Mouse (Mus musculus) kidney, embryonic 16.5 days (tissue): ENCODE measurements at regions not wholly inside any gene's neighbourhood (a gene's known extent, or its start where the extent isn't known, plus 50 kb on each side); places are given as distances from the start of the nearest gene placed in this dataset.
"Not testable (repeated sequence)": the region's sequence is repeated elsewhere in the genome, so short reads cannot be mapped to it uniquely, and the experiment has no call there.

ENCODE experiments used
- ATAC-seq: fragments of 200-750 bp; cut with Nextera tagmentation; 2 replicates; pipeline ENCODE4 v1.8.0; 2017; ENCODE audit warnings: moderate TSS enrichment; ENCODE audit not compliant: low FRiP score, low TSS enrichment
- H3K27ac ChIP-seq: fragments of 300-500 bp; sonication (generic); 2 replicates; pipeline ENCODE4 v1.5.1; 2014; ENCODE audit warnings: low read length
- H3K27me3 ChIP-seq: fragments of 300-500 bp; sonication (generic); 2 replicates; pipeline ENCODE4 v1.6.1; 2014; ENCODE audit warnings: low read length, control low read depth, mixed read lengths; ENCODE audit not compliant: insufficient read depth
- H3K36me3 ChIP-seq: fragments of 300-500 bp; sonication (generic); 2 replicates; pipeline ENCODE4 v1.6.1; 2014; ENCODE audit warnings: low read length, control low read depth, mixed read lengths; ENCODE audit not compliant: insufficient read depth
- H3K4me1 ChIP-seq: fragments of 300-500 bp; sonication (generic); 2 replicates; pipeline ENCODE4 v1.6.1; 2014; ENCODE audit warnings: low read length, control low read depth, mixed read lengths; ENCODE audit not compliant: insufficient read depth
- H3K4me2 ChIP-seq: fragments of 300-500 bp; sonication (generic); replicated peaks from 2 replicates; pipeline ENCODE4 v1.6.1; 2014; ENCODE audit warnings: low read depth, low read length
- H3K4me3 ChIP-seq: fragments of 300-500 bp; sonication (generic); 2 replicates; pipeline ENCODE4 v1.5.1; 2014; ENCODE audit warnings: mild to moderate bottlenecking, low read length
- H3K9ac ChIP-seq: fragments of 300-500 bp; sonication (generic); replicated peaks from 2 replicates; pipeline ENCODE4 v1.6.1; 2014; ENCODE audit warnings: low read length
- H3K9me3 ChIP-seq: fragments of 300-500 bp; sonication (generic); 2 replicates; pipeline ENCODE4 v1.6.1; 2016; ENCODE audit warnings: low read length, control low read depth
- WGBS: fragments of 180-500 bp; shearing (Covaris S2); extraction: QIAGEN DNeasy Blood & Tissue Kit; methylation state at CpG from one replicate; pipeline ENCODE4 v1.1.7; 2014; 5-methylcytosine and 5-hydroxymethylcytosine counted together

DNA sequence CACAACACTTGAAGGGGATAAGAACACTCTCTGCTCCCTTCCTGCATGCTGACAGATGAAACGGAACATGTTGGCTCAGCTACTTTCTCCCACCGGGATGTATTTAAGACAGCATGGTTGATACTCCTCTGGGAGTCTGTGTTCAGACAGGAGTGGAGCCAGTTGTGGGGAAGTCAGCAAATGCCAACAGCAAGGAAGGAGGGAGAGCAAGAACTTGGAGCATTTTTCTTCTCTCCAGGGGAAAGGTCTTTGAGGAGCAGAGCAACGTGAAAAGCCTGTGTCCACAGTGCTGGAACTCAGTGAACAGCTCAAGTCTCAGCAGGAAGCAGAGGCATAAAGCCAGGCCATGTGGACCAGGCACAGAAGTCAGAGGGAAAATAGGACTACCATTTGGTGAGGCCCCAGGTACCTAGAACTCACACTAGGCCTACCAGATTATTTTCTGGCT is 188.8 kb upstream of the Dmac1 start:
- Histone ChIP-seq H3K9ac (no peak overlapping the region), H3K4me1 (no peaks in the 10 kb centered on the region), H3K27ac (no peak overlapping the region), H3K36me3 (no peaks in the 10 kb centered on the region), H3K9me3 (no peaks in the 10 kb centered on the region), H3K4me3 (no peak overlapping the region), H3K27me3 (no peaks in the 10 kb centered on the region), H3K4me2 (no peak overlapping the region)
- 54% methylated on average over 3 of the region's 3 CpGs for WGBS
- no peak for ATAC-seq

GRCm38 (mm10) chr4:75463579-75463978 is 185.5 kb upstream of the Dmac1 start:
- no peaks in the 10 kb centered on the region for H3K27me3 ChIP-seq
- no peaks in the 10 kb centered on the region for H3K4me1 ChIP-seq
- H3K27ac ChIP-seq, result no peak overlapping the region
- no peak overlapping the region for H3K9ac ChIP-seq
- no peak overlapping the region for H3K4me2 ChIP-seq
- ATAC-seq, result no peak
- H3K9me3 ChIP-seq, result no peaks in the 10 kb centered on the region
- no peak overlapping the region for H3K4me3 ChIP-seq
- WGBS, result 86% methylated on average over 5 of the region's 5 CpGs
- H3K36me3 ChIP-seq, result no peaks in the 10 kb centered on the region

- ATAC-seq, result no peak
- Histone ChIP-seq H3K27me3 (no peaks in the 10 kb centered on the region), H3K4me1 (no peaks in the 10 kb centered on the region), H3K36me3 (no peaks in the 10 kb centered on the region), H3K9me3 (peaks cover 4% of the 10 kb centered on the region; the same call in 1 of the 2 replicates), H3K4me2 (no peak overlapping the region), H3K27ac (no peak overlapping the region), H3K4me3 (no peak overlapping the region), H3K9ac (no peak overlapping the region)
- WGBS, result 70% methylated on average over 4 of the region's 4 CpGs
These were observed 171.4 kb upstream of the Dmac1 start for GRCm38 (mm10) chr4:75449478-75449877.

DNA sequence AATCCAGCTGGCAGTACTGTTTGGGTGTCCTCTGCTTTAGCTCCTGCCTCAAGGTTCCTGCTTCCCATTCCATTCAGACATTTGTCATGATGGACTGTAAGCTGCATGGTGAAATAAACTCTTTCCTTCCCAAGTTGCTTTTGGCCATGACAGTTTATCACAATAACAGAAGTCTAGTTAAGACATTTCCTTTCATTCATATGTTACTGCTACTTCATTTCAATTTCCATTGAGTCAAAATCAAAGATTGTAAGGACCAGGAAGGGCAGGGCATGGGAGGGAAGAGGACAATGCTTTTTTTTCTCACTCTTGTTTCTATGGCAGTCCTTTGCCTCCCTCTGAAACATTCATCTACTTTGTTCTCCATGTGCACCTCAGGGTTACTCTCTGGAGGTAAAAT is 145.2 kb upstream of the Dmac1 start:
- no peak overlapping the region for H3K4me2 ChIP-seq
- H3K36me3 ChIP-seq, result no peaks in the 10 kb centered on the region
- ATAC-seq, result no peak
- H3K27me3 ChIP-seq, result no peaks in the 10 kb centered on the region
- no peak overlapping the region for H3K4me3 ChIP-seq
- no peak overlapping the region for H3K9ac ChIP-seq
- no peaks in the 10 kb centered on the region for H3K9me3 ChIP-seq
- no peak overlapping the region for H3K27ac ChIP-seq
- no peaks in the 10 kb centered on the region for H3K4me1 ChIP-seq

DNA sequence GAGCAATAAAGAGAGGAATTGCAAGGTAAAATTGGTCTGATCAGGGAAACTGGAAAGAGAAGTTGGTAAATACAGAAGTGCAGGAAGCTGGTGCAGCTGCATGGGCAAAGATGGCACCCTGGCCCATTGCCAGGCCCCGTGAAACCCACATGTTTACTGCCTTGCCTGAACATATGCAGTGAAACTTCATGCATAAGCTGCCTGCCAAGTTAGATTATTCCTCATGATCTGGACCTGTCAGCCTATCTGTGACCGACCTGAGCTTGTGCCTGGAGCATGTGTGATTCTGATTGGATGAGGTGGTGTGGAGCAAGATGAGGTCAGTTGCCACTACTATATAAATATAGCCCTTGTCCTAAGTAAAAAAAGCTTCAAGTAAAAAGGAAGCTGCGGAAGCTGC is 122.6 kb upstream of the Dmac1 start:
- not testable (repeated sequence) for H3K36me3 ChIP-seq, H3K27ac ChIP-seq, H3K9ac ChIP-seq, H3K27me3 ChIP-seq, H3K9me3 ChIP-seq, ATAC-seq, H3K4me3 ChIP-seq, H3K4me2 ChIP-seq, H3K4me1 ChIP-seq
- 90% methylated on average over 3 of the region's 3 CpGs for WGBS

GRCm38 (mm10) chr4:75394992-75395391 is 116.9 kb upstream of the Dmac1 start:
- no peaks in the 10 kb centered on the region for H3K4me1 ChIP-seq
- no peak overlapping the region for H3K4me3 ChIP-seq
- no peak overlapping the region for H3K4me2 ChIP-seq
- no peaks in the 10 kb centered on the region for H3K36me3 ChIP-seq
- no peak overlapping the region for H3K27ac ChIP-seq
- ATAC-seq, result no peak
- H3K9me3 ChIP-seq, result no peaks in the 10 kb centered on the region
- H3K9ac ChIP-seq, result no peak overlapping the region
- H3K27me3 ChIP-seq, result no peaks in the 10 kb centered on the region

DNA sequence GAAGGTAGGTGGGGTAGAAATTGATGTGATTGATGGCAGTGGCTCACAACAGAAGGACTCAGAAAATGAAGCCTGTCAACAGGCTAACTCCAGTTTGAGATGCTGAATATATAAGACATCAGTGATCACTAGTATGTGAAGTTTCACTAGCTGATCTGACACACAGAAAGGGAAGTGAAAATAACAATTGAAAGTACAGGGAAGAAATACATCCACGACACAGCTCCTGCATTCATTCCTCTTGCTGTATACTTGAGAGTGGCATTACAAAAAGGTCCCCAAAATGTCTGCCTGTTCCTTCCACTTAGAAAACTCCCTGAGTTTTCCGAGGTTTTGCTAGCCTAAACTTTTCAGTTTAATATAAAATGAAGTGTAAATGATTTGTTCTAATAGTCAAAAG is 116.2 kb upstream of the Dmac1 start:
- Histone ChIP-seq H3K27me3 (no peaks in the 10 kb centered on the region), H3K4me2 (no peak overlapping the region), H3K27ac (no peak overlapping the region), H3K9ac (no peak overlapping the region), H3K9me3 (no peaks in the 10 kb centered on the region), H3K4me3 (no peak overlapping the region), H3K4me1 (no peaks in the 10 kb centered on the region), H3K36me3 (no peaks in the 10 kb centered on the region)
- no peak for ATAC-seq
- WGBS, result 75% methylated on average over 2 of the region's 2 CpGs

- Histone ChIP-seq H3K27ac (no peak overlapping the region), H3K4me2 (no peak overlapping the region), H3K36me3 (no peaks in the 10 kb centered on the region), H3K4me3 (no peak overlapping the region), H3K4me1 (no peaks in the 10 kb centered on the region), H3K9me3 (no peaks in the 10 kb centered on the region), H3K27me3 (no peaks in the 10 kb centered on the region), H3K9ac (no peak overlapping the region)
- no peak for ATAC-seq
- 64% methylated on average over 3 of the region's 3 CpGs for WGBS
These were observed 108.3 kb upstream of the Dmac1 start for GRCm38 (mm10) chr4:75386271-75386938.

DNA sequence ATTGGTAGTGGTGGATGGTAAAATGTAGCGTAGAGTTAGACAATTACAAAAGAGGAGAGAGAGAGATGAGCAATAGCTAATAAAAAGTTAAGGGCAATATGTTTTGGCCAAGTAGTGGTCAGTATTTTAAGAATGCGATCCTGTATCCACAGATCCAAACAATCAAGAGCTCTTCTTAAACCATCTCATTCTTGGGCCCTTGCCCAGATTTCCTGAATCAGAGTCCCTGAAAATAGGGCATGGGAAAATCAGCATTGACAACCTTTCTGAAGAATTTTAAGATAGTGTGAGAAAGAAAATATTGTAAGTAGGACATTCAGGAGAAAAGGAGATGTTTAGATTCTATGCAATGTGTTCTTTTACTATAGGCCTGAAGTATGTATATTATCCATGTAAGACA is 81.4 kb upstream of the Dmac1 start:
- Histone ChIP-seq H3K9ac (no peak overlapping the region), H3K4me1 (no peaks in the 10 kb centered on the region), H3K27me3 (no peaks in the 10 kb centered on the region), H3K9me3 (no peaks in the 10 kb centered on the region), H3K4me2 (no peak overlapping the region), H3K27ac (no peak overlapping the region), H3K36me3 (no peaks in the 10 kb centered on the region), H3K4me3 (no peak overlapping the region)
- ATAC-seq, result no peak
- WGBS, result 89% methylated on average over 2 of the region's 2 CpGs

DNA sequence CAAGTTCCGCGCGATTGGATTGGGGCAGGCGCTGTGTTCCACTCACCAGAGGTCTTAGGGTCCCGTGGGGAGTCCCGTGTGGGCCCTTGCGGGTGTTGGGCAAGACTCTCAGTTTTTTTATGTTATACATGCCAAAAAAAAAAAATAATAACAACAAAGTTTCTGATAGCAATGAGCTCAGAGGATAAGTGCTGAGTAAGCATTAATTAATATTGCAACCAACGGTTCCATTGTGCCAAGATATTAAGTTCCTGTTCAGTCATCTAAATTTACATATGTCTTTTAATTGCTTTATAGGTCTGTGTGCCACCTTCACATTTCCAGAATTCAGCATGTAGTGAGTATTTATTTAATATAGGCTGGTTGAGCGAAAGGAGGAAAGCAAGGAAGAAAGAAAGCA is 77.5 kb upstream of the Dmac1 start:
- no peaks in the 10 kb centered on the region for H3K4me1 ChIP-seq
- no peaks in the 10 kb centered on the region for H3K36me3 ChIP-seq
- H3K9ac ChIP-seq, result no peak overlapping the region
- no peaks in the 10 kb centered on the region for H3K27me3 ChIP-seq
- ATAC-seq, result no peak
- H3K4me3 ChIP-seq, result no peak overlapping the region
- no peak overlapping the region for H3K4me2 ChIP-seq
- no peaks in the 10 kb centered on the region for H3K9me3 ChIP-seq
- WGBS, result 91% methylated on average over 5 of the region's 9 CpGs
- H3K27ac ChIP-seq, result no peak overlapping the region
